Mouse (Mus musculus): ENCODE data around the gene Chst14.

The Chst14 gene

GRCm38 (mm10) chr2:118963676-118964012, 37.3 kb downstream of the Chst14 start:
- DNase-seq (ENCODE audit: low read depth, low spot score): no peak

GRCm38 (mm10) chr2:118969585-118970147, 43.4 kb downstream of the Chst14 start:
- DNase-seq (ENCODE audit: low read depth, low spot score): no peak

GRCm38 (mm10) chr2:118972048-118972447, 45.8 kb downstream of the Chst14 start:
- no peak for DNase-seq (ENCODE audit: low read depth, low spot score)

- peak; percentile 87 for DNase-seq (ENCODE audit: low read depth, low spot score)
Measured at GRCm38 (mm10) chr2:118972687-118973376, 46.5 kb downstream of the Chst14 start.

- DNase-seq (ENCODE audit: low read depth, low spot score): no peak
Measured at GRCm38 (mm10) chr2:118975855-118976254, 49.6 kb downstream of the Chst14 start.

GRCm38 (mm10) chr2:118976282-118976929, 50.1 kb downstream of the Chst14 start:
- peak; percentile 90 for DNase-seq (ENCODE audit: low read depth, low spot score)

GRCm38 (mm10) chr2:118976941-118977340, 50.6 kb downstream of the Chst14 start:
- DNase-seq (ENCODE audit: low read depth, low spot score): no peak

GRCm38 (mm10) chr2:118978064-118978463, 51.8 kb downstream of the Chst14 start:
- DNase-seq (ENCODE audit: low read depth, low spot score): peak; percentile 23
